Mouse (Mus musculus) lung, postnatal 14 days (tissue): ENCODE results near the gene Tmem167.

ENCODE experiments used
- DNase-seq: peaks from one replicate; pipeline ENCODE4 v3.0.0; 2021

The Tmem167 gene

DNA sequence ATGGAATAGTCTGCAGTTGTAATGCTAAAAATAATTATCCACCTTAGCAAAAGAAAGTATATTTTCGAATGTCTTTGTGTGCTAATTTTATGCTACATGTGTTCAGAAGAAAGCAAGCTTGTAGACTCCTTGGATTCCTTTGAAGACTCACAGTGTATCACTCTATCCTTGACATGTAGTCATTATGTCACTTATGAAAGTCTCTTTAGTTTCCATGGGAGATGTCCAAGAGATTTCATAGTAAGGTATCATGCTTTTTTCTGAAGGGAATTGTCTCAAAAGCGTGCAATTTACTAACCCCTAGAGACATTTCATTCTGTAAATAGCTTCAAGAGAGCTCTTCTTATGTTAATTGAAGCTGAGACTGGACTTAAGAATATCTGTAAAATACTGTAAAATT lies 97.8 kb downstream of the Tmem167 start:
- no peak for DNase-seq

DNA sequence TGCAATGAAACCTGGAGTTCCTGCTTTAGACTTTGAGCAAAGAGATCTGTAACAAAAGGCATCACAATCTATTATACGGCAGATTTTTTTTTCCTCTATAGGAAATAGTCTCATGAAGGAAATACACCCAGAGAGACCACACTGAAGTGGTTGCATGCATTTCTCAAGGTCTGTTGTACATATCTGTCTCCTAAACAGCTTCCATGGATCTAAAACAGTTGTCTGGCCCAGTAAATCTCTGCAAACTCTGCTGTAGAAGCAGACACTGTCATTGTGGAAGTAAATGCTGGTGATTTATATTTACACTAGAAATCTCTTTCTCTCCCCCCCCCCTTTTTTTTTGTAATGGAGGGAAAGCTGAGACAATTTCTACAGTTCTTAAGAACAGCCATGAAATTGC lies 99.1 kb downstream of the Tmem167 start:
- no peak for DNase-seq

DNA sequence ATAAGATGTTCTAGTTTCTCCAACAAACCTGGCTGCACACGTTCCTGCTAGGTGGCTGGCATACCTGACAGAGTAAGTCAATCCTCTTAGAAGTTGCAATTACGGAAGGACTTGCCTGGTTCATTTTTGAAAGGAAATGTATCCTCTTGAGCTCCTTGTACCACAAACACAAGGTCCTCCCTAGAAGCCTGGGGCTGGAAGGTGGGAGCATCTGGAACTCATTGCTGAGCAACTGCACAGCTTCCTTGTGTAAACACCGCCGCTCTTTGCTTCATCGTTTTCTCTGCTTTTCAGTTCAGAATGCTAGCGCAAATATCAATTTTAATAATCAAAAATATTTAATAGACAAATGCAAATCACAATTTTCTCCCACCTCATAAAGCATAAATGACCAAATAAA lies 102.9 kb downstream of the Tmem167 start:
- DNase-seq, result no peak
